Mouse (Mus musculus) frontal cortex, postnatal 36 days (tissue): ENCODE data around the gene Clic4.
A peak's percentile ranks its signal among the peaks of the same experiment; 100 is the strongest.

ENCODE experiments used
- DNase-seq, 2 experiments: peaks; one replicate each; pipeline ENCODE4 v3.0.0; 2022; ENCODE audit warnings: low spot score in 2 of 2

Clic4 gene

GRCm38 (mm10) chr4:135272640-135273306 is at the start of gene Clic4:
TSS of gene Clic4 (minus strand) at chr4:135272814.
- DNase-seq = peak; percentile 93 to 95

- DNase-seq = peak; percentile 61 to 75
Observed at GRCm38 (mm10) chr4:135317966-135318365, 45.4 kb upstream of the Clic4 start.

GRCm38 (mm10) chr4:135317539-135317938 is 44.9 kb upstream of the Clic4 start:
- no peak for DNase-seq

GRCm38 (mm10) chr4:135315287-135315686 is 42.7 kb upstream of the Clic4 start:
- DNase-seq = no peak

DNA sequence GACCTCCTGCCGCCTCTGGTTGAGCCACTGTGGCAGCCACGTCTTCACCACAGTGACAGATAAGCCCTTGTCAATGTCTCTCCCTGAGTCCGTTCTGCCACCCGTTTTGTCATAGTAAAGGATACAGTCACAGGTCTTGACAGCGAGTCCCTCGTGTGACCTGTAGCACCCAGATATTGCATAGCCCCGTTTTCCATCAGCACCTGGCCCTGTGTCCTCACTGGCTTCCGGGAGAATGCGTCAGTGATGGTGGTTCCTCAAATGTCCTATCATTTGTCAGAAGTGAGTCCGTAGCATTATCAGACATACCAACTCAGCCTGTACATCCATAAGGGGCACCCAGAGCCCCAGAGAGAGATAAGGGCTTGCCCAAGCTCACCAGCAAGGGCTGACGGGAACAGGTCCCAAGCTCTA is 41.8 kb upstream of the Clic4 start:
- DNase-seq = no peak

GRCm38 (mm10) chr4:135313761-135314241 is 41.2 kb upstream of the Clic4 start:
- DNase-seq = no peak

- no peak for DNase-seq
Observed at GRCm38 (mm10) chr4:135313111-135313691, 40.6 kb upstream of the Clic4 start.

DNA sequence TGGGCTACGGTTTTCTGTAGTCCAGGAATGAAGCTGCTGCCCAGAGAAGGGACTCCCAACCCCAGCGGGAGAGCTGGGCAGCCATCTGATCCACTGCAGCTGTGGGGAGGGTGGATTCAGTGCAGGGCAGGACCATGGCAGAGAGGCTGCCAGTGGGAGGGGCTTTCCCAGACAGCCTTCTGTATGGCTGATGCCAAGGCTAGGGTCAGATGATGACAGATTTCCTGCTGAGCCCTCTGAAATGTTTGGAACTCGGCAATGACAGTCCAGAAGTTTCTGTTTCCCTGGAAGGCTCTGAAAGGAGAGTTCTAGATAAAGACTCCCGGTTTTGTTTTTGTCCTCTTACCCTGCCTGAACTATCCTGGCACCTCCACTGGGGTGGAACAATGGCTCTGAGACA is 40.1 kb upstream of the Clic4 start:
- DNase-seq = no peak

- no peak for DNase-seq
Observed at GRCm38 (mm10) chr4:135310371-135310770, 37.8 kb upstream of the Clic4 start.

- DNase-seq = no peak
Observed at GRCm38 (mm10) chr4:135309726-135310125, 37.1 kb upstream of the Clic4 start.

GRCm38 (mm10) chr4:135309112-135309659 is 36.6 kb upstream of the Clic4 start:
- no peak for DNase-seq

DNA sequence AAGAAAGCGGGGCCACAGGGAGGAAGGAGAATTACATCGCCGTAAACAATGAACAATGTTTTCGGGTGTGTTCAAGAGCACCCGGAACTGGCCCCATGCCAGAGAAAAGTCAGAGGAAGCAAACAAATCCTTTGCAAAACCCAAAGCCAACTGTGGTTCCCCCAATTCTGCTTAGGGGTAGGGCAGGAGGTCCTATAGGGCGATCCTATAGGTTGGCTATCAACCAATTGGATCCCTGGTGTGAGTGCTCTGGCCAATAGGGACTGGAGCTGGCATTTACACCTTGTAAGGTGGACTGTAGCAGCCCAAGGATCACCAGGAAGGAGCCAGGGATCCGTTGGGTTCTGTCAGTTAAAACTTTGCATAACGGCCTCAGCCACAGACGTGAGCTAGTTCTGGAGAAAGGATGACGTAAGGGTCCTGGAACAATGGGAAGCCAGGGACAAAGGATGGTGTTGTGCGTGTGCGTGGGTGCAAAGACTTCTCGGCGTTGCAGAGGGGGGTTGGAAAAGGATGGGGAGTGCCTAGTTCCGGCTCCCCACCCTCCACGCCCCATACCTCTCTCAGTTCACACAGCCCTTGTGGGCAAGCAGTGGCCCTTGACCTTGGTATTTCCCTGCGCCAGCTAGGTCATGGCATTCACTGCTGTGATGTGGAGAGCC is 34.5 kb upstream of the Clic4 start:
- DNase-seq = no peak

- DNase-seq = peak in 1 of 2 experiments; percentile 31
Observed at GRCm38 (mm10) chr4:135306533-135306932, 33.9 kb upstream of the Clic4 start.

GRCm38 (mm10) chr4:135302261-135302660 is 29.6 kb upstream of the Clic4 start:
- no peak for DNase-seq

- DNase-seq = no peak
Observed at GRCm38 (mm10) chr4:135301166-135301565, 28.6 kb upstream of the Clic4 start.

DNA sequence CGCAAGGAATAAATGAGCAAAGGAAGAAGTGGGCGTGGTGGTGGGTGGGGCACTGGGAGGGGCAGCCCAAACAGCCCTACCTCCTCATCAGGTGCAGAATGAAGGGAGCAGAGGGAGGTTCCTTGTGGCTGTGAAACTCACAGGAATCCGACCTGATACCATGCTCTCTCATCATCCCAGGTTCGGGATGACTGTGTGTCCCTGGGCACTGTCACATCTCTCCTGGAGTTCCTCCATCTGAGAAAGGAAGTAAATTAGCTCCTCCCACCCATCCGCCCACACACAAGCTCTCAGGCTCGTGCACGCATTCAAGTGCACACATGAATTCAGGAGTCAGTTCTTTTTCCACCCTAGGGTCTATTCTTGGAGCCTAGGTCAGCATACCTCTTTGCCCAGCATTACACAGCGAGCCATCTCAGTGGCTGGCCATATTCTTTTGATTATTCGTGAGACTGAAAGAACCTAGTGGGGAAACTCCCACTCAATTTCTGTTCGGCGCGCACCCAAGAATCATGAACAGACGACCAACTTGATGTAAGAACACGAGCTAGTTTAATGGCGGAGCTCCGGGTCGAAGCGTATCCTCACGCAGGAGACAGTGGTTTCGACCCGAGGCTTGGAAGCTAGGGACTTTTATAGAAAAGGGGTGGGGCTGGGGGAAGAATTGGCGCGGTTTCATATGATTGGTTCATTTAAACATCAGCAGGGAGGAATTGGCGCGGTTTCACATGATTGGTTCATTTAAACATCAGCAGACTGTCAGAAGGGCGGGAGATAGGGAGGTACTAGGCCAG is 27.8 kb upstream of the Clic4 start:
- DNase-seq = no peak

DNA sequence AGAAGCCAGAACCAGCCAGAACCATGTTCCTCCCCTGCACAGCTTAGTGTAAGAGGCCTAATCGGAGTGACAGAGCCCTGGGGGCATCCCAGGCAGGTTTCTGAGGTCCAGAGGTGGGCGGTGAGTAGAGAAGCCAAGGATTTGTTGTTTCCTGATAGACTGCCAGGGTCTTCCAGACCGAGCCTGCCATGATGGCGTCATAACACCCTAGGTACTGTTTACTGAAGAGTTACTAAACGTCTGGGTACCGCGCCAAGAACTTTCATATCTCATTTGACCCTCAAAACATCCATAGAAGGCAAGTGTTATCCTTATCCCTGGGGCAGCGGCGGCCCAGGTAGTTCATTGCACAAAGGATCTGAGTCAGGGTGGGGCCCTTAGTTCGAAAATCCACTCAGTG is 26.1 kb upstream of the Clic4 start:
- no peak for DNase-seq

- peak; percentile 50 to 71 for DNase-seq
Observed at GRCm38 (mm10) chr4:135297931-135298546, 25.4 kb upstream of the Clic4 start.

GRCm38 (mm10) chr4:135297146-135297545 is 24.5 kb upstream of the Clic4 start:
- DNase-seq = no peak

GRCm38 (mm10) chr4:135296565-135296964 is 24.0 kb upstream of the Clic4 start:
- no peak for DNase-seq

DNA sequence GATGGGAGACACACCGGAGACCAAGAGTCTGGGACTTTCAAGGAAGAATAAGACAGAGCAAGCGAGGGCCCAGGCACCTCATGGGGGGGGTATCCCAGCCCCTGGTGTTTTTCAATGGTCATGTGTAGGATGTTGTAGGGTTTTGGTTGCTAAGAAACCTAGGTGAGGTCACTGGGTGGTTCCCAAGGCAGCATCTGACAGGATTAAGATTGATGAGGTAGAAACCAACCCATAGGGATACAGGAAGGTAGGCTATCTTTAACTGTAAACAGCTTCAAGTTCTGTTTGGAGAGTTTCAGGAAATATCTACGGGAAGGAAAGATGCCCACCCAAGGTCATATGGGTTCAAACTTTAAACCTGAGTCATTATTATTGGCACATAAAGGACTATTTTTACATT is 21.2 kb upstream of the Clic4 start:
- DNase-seq = no peak
